Mouse (Mus musculus): ENCODE data around the gene Map3k6. TPM values are rescaled to one million over a fixed set of nuclear protein-coding genes. Genes with fewer than 3 reads are reported as not detected.

The Map3k6 gene
- polyA plus RNA-seq (2016; fragmentation: Nextera tagmentation; extraction: Ambion mirVana): 0.84 and 1.7 TPM in 2 replicates

DNA sequence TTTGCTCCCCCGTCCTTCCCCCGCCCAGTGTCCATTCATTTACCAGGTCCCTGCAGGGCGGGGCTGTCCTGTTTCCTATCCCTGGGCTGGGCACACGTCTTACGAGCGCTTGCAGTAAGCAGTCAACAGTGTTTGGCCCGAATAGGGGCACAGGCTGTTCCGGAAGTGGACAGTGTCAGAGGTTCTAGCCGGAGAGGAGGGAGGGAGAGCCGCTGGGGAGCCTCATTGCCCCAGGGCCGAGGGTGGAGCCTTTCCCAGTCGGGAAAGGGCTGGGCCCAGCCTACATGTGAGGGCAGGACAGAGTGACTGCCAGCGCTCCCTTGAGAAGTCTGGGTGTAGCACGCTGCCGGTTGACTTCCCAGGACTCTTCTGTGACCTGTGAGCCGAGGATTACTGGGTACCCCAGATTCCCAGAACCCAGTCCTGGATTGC is at the start of gene Map3k6:
TSS of gene Map3k6 (plus strand) at position 329 of the 432 bp plus-strand sequence.
- peak; percentile 60 for DNase-seq (ENCODE audit: low spot score)

DNA sequence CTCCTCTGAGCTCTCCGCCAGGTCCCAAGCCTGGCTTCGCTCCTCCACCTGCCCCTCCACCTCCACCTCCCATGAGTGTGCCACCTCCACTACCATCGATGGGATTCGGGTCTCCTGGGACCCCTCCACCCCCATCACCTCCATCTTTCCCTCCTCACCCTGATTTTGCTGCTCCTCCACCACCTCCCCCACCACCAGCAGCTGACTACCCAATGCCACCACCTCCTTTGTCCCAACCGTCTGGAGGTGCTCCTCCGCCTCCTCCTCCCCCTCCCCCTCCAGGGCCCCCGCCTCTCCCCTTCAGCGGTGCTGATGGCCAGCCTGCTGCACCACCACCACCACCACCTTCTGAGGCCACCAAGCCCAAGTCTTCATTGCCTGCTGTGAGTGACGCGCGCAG is 46.1 kb upstream of the Map3k6 start:
- no peak overlapping the region for H3K27ac ChIP-seq
- H3K4me1 ChIP-seq: peaks cover 39% of the 10 kb centered on the region
- no peaks in the 10 kb centered on the region for H3K27me3 ChIP-seq (ENCODE audit: low read depth, poor library complexity, severe bottlenecking)
- H3K9me3 ChIP-seq (replicated peaks): no peaks in the 10 kb centered on the region
- peaks cover 75% of the 10 kb centered on the region for H3K36me3 ChIP-seq
- WGBS: 90% methylated on average over 11 of the region's 11 CpGs
- H3K4me3 ChIP-seq: no peak overlapping the region
- DNase-seq (ENCODE audit: low spot score): no peak

More for the DNA sequence above, at the start of gene Map3k6:
- H3K27ac ChIP-seq: peak within 1 kb of the TSS; percentile 87
- 6% methylated on average over 16 of the region's 16 CpGs for WGBS
- peak within 1 kb of the TSS; percentile 76 for H3K4me3 ChIP-seq
- H3K4me1 ChIP-seq: peaks cover 35% of the 10 kb centered on the region
- no peaks in the 10 kb centered on the region for H3K9me3 ChIP-seq (replicated peaks)
- peaks cover 66% of the 10 kb centered on the region for H3K27me3 ChIP-seq (ENCODE audit: low read depth, poor library complexity, severe bottlenecking)
- no peaks in the 10 kb centered on the region for H3K36me3 ChIP-seq

DNA sequence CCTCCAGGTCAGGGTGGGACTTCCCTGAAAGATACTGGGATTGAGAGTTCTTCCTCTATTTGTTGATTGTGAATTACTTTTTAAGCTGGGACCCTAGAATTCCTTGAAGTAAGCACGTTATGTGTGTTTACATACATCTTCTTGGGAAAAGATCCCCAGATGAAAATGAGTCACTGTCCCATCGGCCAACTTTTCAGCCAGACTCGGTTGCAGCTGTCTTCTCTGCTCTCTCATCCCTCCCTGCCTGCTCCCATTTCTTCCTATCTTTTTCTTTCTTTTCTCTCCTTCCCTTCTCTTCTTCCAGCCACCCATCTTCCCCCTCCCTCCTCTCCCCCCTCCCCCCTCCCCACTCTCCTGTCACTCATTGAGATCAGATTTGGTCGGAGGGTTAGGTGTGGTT is 45.6 kb upstream of the Map3k6 start:
- Histone ChIP-seq H3K27me3 (ENCODE audit: low read depth, poor library complexity, severe bottlenecking) (no peaks in the 10 kb centered on the region), H3K27ac (no peak overlapping the region), H3K4me1 (peaks cover 44% of the 10 kb centered on the region), H3K4me3 (no peak overlapping the region), H3K9me3 (replicated peaks) (no peaks in the 10 kb centered on the region), H3K36me3 (peaks cover 70% of the 10 kb centered on the region)
- WGBS: 82% methylated on average over 4 of the region's 4 CpGs
- no peak for DNase-seq (ENCODE audit: low spot score)

DNA sequence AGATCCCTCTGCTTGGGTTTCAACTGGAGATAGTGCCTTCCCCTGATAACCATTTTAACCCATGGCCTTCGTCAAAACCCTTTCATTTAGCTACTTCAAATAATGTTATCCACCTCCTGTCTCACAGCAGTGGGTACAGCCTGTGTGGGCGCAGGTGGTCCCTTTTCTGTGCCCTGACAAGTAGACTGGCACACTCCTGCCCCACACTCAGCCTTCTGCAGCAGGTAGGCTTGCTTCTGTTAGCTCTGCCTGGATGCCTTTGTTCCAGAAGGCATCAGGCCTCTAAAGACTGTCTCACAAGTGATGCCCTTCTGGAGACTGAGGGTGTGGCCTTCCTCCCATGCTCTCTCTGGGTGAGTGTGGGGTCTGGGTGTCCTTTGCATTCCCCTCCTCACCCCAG is 44.5 kb upstream of the Map3k6 start:
- Histone ChIP-seq H3K9me3 (replicated peaks) (no peaks in the 10 kb centered on the region), H3K27ac (peak overlapping the region; percentile 87), H3K4me3 (no peak overlapping the region), H3K4me1 (peaks cover 55% of the 10 kb centered on the region), H3K36me3 (peaks cover 58% of the 10 kb centered on the region), H3K27me3 (ENCODE audit: low read depth, poor library complexity, severe bottlenecking) (no peaks in the 10 kb centered on the region)
- 90% methylated on average over 2 of the region's 2 CpGs for WGBS
- DNase-seq (ENCODE audit: low spot score): no peak

DNA sequence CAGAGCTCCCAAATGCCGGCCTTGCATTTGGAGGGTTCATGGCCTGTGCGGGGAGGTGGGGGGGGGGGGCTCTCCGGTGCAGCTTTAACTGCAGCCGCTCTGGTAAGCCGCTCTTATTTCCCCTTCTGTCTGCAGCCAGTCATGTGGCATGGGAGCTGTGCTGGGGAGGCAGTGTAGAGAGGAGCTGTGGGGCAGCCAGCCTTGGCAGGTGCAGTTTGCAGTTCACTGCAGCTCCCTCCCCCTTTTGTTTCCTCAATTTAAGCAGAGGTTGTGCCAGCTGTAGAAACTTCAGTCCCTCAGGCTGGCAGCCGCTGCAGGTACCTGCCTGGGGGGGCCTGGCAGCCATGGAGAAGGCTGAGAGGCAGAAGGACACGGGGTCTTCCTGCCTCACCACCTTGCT is 43.8 kb upstream of the Map3k6 start:
- 32% methylated on average over 7 of the region's 7 CpGs for WGBS
- Histone ChIP-seq H3K27me3 (ENCODE audit: low read depth, poor library complexity, severe bottlenecking) (no peaks in the 10 kb centered on the region), H3K27ac (peak overlapping the region; percentile 87), H3K4me1 (peaks cover 62% of the 10 kb centered on the region), H3K36me3 (peaks cover 51% of the 10 kb centered on the region), H3K9me3 (replicated peaks) (no peaks in the 10 kb centered on the region), H3K4me3 (0 out of 2 replicates have a peak overlapping the region, but pooled peaks have one; percentile 18)
- DNase-seq (ENCODE audit: low spot score): no peak

DNA sequence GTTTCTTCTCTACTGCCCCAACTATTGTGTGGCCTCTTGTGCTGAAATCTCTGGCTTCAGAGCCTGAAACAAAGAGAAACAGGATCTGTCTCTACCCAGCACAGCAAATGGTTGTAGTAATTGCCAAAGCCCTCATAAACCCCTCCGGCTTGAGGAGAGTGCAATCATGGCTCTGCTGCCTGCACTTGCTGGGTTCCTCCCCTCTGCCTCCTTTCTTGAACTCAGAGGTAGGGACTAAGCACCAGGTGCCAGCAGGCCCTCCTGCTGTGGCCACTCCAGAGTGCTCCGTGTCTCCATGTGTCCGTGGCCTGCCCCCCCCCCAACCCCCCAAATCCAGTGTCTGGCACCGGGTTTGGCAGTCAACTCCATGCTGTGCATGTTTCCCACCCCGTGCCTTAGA is 43.3 kb upstream of the Map3k6 start:
- 10% methylated on average over 5 of the region's 5 CpGs for WGBS
- peak; percentile 47 for DNase-seq (ENCODE audit: low spot score)
- peaks cover 46% of the 10 kb centered on the region for H3K36me3 ChIP-seq
- peaks cover 65% of the 10 kb centered on the region for H3K4me1 ChIP-seq
- H3K27ac ChIP-seq: peak overlapping the region; percentile 87
- no peaks in the 10 kb centered on the region for H3K9me3 ChIP-seq (replicated peaks)
- no peaks in the 10 kb centered on the region for H3K27me3 ChIP-seq (ENCODE audit: low read depth, poor library complexity, severe bottlenecking)
- peak overlapping the region; percentile 18; the same call in 1 of the 2 replicates for H3K4me3 ChIP-seq

DNA sequence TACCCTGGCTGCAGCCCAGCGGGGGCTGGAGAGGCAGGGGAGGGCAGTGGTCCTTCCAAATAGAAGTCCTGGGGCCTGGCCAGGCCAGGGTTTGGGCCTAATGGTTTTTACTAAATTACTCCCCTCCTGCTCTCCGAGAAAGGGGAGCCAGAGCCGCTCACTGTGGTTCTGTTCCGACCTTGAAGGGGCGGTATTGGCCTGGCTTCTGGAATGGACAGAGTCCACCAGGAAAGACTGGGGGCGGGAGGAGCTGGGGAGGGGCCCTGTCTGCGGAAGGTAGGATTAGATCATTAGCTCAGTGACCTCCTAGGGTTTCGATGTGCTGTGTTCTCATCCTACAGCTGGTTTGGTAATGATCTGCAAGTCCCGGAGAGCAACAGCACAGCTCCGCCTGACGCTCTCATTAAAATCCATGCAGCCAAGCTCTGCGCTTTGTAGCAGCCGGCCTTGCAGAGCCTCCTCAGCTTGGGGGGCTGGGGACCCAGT is 42.8 kb upstream of the Map3k6 start:
- H3K27me3 ChIP-seq (ENCODE audit: low read depth, poor library complexity, severe bottlenecking): no peaks in the 10 kb centered on the region
- H3K27ac ChIP-seq: peak overlapping the region; percentile 87
- 11% methylated on average over 13 of the region's 13 CpGs for WGBS
- peaks cover 65% of the 10 kb centered on the region for H3K4me1 ChIP-seq
- DNase-seq (ENCODE audit: low spot score): peak; percentile 56
- peaks cover 41% of the 10 kb centered on the region for H3K36me3 ChIP-seq
- no peaks in the 10 kb centered on the region for H3K9me3 ChIP-seq (replicated peaks)
- H3K4me3 ChIP-seq: peak overlapping the region; percentile 18

DNA sequence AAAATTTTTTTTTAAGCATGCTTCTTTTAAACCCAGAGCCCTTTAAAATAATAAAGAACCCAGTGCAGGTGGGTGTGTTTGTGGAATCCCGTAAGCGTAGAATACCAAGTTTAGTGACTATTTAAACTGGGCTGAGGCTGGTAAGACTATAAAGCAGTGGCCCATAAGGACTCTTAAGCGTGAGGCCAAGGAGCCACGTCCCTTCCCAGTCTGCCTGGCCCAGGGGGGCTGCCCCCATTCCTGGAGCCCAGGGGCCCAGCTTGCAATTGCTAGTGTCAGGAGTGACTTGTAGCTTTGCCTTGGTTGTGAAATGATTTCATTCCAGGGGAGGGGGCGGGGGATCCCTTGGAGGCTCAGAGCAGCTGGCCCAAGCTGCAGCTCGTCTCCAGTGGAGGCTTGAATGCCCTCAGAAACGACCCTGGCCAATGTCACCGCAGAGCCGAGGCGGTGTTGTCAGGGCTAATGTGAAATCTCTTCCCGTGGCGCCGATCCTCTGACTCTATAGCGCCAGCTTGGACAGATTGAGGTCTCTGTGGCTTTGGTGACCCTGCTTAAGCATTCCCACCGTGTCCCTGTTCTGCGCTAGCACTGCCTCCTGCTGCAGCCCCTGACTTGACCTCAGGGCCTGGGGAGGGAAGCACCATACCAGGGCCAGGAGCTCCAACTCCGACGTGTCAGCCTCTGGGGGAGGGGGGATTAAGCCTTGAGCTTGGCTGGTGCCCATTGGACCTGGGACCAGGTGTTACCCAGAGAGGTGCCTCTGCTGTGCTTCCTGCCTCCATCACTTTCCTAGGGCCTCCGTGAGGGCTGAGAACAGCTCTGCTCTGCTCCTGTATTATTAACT is 42.1 kb upstream of the Map3k6 start:
- Histone ChIP-seq H3K9me3 (replicated peaks) (no peaks in the 10 kb centered on the region), H3K36me3 (peaks cover 34% of the 10 kb centered on the region), H3K27ac (peak overlapping the region; percentile 87), H3K27me3 (ENCODE audit: low read depth, poor library complexity, severe bottlenecking) (no peaks in the 10 kb centered on the region), H3K4me1 (peaks cover 72% of the 10 kb centered on the region), H3K4me3 (peak overlapping the region; percentile 18)
- WGBS: 11% methylated on average over 19 of the region's 19 CpGs
- peak; percentile 66 for DNase-seq (ENCODE audit: low spot score)

DNA sequence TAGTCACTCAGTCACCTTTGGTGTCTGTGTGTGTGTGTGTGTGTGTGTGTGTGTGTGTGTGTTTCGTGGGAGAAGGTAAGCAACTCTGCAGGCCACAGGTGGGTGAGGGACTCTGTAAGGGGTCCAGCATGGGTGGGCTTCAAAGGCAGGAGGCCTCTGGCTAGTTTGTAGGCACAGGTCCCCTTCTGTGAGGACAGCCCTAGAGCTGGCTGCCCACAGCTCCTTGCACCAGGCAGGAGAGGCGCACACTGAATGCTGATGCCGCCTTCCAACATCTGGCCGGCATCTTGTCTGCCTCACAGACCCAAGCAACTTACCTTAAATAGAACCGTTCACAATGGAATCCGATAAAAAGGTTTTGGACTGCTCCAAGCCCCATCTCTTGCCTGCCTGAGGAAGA is 40.9 kb upstream of the Map3k6 start:
- Histone ChIP-seq H3K9me3 (replicated peaks) (no peaks in the 10 kb centered on the region), H3K27me3 (ENCODE audit: low read depth, poor library complexity, severe bottlenecking) (no peaks in the 10 kb centered on the region), H3K4me1 (peaks cover 82% of the 10 kb centered on the region), H3K27ac (peak overlapping the region; percentile 78), H3K36me3 (peaks cover 22% of the 10 kb centered on the region), H3K4me3 (peak overlapping the region; percentile 16; the same call in 1 of the 2 replicates)
- peak; percentile 43 for DNase-seq (ENCODE audit: low spot score)
- 56% methylated on average over 6 of the region's 6 CpGs for WGBS

DNA sequence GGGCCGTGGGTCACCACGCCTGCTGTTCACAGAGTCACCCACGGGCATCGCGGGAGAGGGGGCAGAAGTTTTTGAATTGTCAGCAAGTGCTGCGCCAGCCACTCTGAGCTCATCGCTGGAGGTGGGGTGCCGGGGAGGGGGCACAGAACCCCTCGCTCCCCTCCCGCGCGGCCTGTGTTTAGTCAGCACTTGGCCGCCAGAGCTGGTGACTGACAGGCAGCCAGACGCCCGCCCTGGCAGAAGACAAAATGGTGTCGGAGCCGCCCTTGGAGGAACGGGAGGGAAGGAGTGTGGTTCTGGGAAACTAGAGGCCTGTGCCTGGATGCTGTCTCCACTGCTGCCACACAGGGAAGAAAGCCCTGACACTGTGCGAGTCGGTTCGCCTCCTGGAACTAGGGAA is 40.3 kb upstream of the Map3k6 start:
- peaks cover 87% of the 10 kb centered on the region for H3K4me1 ChIP-seq
- H3K4me3 ChIP-seq: peak overlapping the region; percentile 16
- peak overlapping the region; percentile 78 for H3K27ac ChIP-seq
- peaks cover 16% of the 10 kb centered on the region for H3K36me3 ChIP-seq
- DNase-seq (ENCODE audit: low spot score): peak; percentile 45
- WGBS: 47% methylated on average over 21 of the region's 21 CpGs
- H3K27me3 ChIP-seq (ENCODE audit: low read depth, poor library complexity, severe bottlenecking): no peaks in the 10 kb centered on the region
- no peaks in the 10 kb centered on the region for H3K9me3 ChIP-seq (replicated peaks)

DNA sequence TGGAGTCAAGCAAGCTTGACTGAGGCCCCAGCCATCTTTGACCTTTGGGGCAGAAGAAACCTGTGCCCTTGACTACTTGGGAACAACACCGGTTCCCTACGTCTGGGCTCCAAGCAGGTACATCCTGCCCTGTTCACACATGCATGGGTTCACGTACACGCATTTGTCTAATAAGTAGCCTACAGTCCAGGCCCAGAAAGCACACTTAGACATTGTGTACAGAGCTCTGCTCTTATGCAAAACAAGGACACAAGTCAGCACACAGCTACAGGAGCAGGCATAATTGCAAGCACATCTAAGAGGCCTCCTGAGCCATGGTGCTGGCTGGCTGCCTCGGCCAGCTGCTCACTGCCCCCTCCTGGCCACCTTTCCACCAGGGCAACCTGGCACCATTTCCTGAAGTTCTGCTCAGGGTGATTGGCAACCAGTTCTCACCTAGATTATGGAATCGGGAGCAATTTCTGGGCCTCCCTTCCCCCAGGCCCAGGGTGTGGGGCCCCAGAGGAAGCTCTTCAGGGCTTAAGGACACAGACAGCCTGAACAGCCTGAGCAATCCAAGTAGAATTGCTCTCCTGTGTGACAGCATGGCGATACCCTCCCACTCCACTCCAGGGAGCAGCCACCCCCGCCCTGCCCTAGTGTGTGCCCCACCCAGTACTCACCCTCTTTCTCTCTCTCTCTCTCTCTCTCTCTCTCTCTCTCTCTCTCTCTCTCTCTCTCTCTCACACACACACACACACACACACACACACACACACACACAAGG is 39.4 kb upstream of the Map3k6 start:
- Histone ChIP-seq H3K27ac (peak overlapping the region; percentile 78), H3K27me3 (ENCODE audit: low read depth, poor library complexity, severe bottlenecking) (no peaks in the 10 kb centered on the region), H3K4me1 (peaks cover 81% of the 10 kb centered on the region), H3K36me3 (peaks cover 8% of the 10 kb centered on the region), H3K9me3 (replicated peaks) (no peaks in the 10 kb centered on the region), H3K4me3 (no peak overlapping the region)
- peak; percentile 70 for DNase-seq (ENCODE audit: low spot score)
- WGBS: 77% methylated on average over 8 of the region's 8 CpGs

DNA sequence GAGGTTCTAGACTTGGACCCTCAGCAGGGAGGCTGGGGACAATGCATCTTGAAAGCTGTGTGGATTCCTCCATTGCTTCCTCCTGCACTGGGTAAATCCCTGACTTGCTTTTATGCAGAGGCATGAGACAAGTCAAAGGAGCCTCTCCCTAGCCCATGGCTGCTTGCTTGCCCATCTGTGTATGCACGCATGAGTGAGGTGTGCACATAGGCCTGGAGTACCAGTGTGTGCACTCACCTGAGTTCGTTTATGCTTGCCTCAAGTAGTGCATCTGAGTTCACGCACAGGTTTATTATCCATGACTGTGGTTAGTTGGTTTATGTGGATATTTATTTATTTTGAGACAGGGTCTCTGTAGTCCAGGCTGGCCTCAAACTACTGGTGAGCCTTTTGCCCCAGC is 38.4 kb upstream of the Map3k6 start:
- Histone ChIP-seq H3K27ac (peak overlapping the region; percentile 78; the same call in 1 of the 2 replicates), H3K36me3 (no peaks in the 10 kb centered on the region), H3K4me3 (no peak overlapping the region), H3K4me1 (peaks cover 71% of the 10 kb centered on the region), H3K9me3 (replicated peaks) (no peaks in the 10 kb centered on the region), H3K27me3 (ENCODE audit: low read depth, poor library complexity, severe bottlenecking) (no peaks in the 10 kb centered on the region)
- DNase-seq (ENCODE audit: low spot score): no peak
- 94% methylated on average over 3 of the region's 3 CpGs for WGBS

DNA sequence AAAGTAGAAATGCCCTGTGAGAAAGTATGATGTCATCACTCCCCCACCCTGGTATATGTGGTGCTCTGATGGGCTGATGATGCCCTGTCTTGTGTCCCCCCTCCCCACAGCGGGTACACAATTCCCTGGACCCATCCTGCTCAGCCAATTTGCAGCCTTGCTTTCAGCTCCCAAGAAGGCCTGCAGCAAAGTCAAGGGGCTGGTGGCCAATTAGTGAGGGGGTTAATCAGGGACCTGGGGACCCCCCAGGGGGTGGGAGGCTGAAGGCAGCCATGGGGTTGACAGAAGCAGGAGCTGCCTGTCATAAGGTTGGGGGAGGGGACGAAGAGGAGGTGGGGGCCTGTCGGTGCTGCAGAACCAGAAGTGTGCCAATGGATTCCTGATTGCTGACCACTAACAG is 37.0 kb upstream of the Map3k6 start:
- Histone ChIP-seq H3K9me3 (replicated peaks) (no peaks in the 10 kb centered on the region), H3K4me1 (peaks cover 57% of the 10 kb centered on the region), H3K4me3 (no peak overlapping the region), H3K27me3 (ENCODE audit: low read depth, poor library complexity, severe bottlenecking) (peaks cover 5% of the 10 kb centered on the region), H3K36me3 (no peaks in the 10 kb centered on the region), H3K27ac (no peak overlapping the region)
- no peak for DNase-seq (ENCODE audit: low spot score)
- 85% methylated on average over 3 of the region's 3 CpGs for WGBS

Data from limb, embryonic 10.5 days (tissue).